Mouse (Mus musculus): ENCODE data around the gene Ip6k1.
A peak's percentile ranks its signal among the peaks of the same experiment; 100 is the strongest.

The Ip6k1 gene

DNA sequence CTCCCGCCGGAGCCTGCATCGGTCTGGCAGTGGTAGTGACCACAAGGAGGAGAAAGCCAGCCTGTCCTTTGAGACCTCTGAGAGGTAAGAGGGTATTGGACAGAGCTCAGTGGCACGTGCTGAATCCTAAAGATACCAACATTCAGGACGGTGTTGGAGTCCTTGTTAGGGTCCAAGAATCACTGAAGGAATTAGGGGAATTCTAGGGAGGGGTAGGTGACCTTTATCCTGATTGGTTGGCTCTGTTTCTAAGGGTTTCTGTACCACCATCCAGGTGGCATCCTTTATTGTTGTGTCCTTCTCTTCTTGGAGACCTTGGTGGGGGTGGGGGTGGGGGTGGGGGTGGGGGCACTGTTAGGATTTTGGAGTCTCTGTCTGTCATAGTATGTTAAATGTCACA, 29.8 kb downstream of the Ip6k1 start:
- no peak for DNase-seq (ENCODE audit: inconsistent ontology term)

GRCm38 (mm10) chr9:108035331-108036156, 33.2 kb downstream of the Ip6k1 start:
- DNase-seq (ENCODE audit: inconsistent ontology term): no peak

GRCm38 (mm10) chr9:108044751-108045492, 42.6 kb downstream of the Ip6k1 start:
- no peak for DNase-seq (ENCODE audit: inconsistent ontology term)

DNA sequence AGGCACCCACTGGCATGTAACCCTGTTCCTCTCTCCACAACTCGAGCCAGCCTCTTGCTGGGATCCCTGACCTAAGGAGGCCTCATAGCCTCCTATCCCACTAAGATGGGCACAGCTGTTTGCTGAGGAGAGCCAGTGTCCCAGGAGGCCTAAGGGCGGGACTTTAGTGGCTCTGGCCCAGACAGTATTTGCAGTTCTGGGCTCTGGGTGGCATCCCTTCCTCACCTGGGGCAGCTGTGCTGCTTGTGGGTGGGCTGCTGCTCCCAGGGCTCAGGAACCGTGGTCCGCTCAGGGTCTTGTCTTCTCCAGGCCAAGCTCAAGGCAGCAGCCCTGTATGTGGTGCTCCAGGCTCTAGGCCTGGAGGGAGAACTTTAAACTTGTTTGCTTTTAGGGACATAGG, 44.3 kb downstream of the Ip6k1 start:
- no peak for DNase-seq (ENCODE audit: inconsistent ontology term)

- DNase-seq (ENCODE audit: inconsistent ontology term): no peak
These were observed 45.6 kb downstream of the Ip6k1 start for GRCm38 (mm10) chr9:108047601-108048565.

- no peak for DNase-seq (ENCODE audit: inconsistent ontology term)
These were observed 46.3 kb downstream of the Ip6k1 start for GRCm38 (mm10) chr9:108048566-108048955.

DNA sequence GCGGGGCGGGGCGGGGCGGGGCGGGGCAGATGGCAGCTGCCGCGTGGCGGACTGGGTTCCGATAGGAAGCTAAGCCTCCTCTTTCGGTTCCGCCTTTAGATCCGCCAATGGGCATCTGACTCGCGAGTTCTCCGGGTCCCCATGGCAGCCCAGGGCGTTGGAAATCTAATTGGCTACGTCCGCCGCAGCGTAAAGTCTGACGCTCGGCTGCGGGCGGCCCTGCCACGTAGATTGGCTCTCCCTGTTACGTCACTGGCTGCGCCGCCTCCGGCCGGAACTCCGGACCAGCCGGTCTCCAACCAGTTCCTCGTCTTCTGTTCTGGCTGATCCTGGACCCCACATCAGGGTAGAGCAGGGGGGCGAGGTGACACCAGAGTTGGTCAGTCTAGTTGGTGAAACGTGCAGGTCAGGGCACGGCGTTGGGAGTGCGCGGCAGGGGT, 46.7 kb downstream of the Ip6k1 start, which contains the start of gene Gmppb:
Gene Gmppb, plus strand, starts transcription at position 227 of the 440 bp plus-strand sequence.
- DNase-seq (ENCODE audit: inconsistent ontology term): peak; percentile 99

- no peak for DNase-seq (ENCODE audit: inconsistent ontology term)
These were observed 47.4 kb downstream of the Ip6k1 start for GRCm38 (mm10) chr9:108049561-108050251.

GRCm38 (mm10) chr9:108051184-108051930, 49.1 kb downstream of the Ip6k1 start:
- DNase-seq (ENCODE audit: inconsistent ontology term): no peak

DNA sequence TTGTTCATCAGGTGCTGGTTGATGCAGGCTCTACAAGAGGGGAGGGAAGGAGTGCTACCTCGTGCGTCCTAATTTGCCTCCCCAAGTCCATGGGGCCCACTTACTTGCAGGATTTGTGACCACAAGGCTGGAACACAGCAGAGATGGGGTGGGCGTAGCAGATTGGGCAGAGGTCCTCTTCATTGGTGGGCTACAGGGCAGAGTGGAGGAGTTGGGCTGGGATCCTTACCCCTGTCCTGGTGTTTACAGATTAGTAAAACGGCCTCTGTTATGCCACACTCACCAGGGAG, 49.6 kb downstream of the Ip6k1 start:
- no peak for DNase-seq (ENCODE audit: inconsistent ontology term)

DNA sequence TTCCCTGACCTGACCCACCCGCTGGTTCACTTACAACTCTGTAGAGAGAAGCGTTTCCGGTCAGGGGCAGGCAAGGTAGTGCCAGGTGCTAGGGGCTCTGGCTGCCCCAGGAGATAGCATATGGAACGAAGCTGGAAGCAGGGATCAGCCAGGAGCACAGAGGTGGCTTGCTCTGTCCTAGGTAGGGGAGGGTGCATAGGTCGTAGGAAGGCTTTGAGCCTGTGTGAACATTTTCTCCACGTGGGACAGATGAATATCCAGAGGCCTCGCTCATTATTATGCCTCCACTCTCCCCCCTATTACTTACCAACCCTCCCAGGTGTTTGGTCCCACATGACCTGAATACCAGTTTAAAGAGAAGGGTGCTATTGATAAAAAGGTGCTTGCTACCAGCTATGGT, 50.1 kb downstream of the Ip6k1 start:
- DNase-seq (ENCODE audit: inconsistent ontology term): no peak

- peak; percentile 96 for DNase-seq (ENCODE audit: inconsistent ontology term)
These were observed 50.8 kb downstream of the Ip6k1 start, which contains the start of gene Amigo3 for GRCm38 (mm10) chr9:108052885-108053664. Gene Amigo3 (plus strand): TSS chr9:108053159.

GRCm38 (mm10) chr9:108053665-108054225, 51.4 kb downstream of the Ip6k1 start:
- DNase-seq (ENCODE audit: inconsistent ontology term): no peak

GRCm38 (mm10) chr9:108054331-108055040, 52.2 kb downstream of the Ip6k1 start:
- no peak for DNase-seq (ENCODE audit: inconsistent ontology term)

GRCm38 (mm10) chr9:108055061-108055460, 52.8 kb downstream of the Ip6k1 start:
- no peak for DNase-seq (ENCODE audit: inconsistent ontology term)

- no peak for DNase-seq (ENCODE audit: inconsistent ontology term)
These were observed 53.4 kb downstream of the Ip6k1 start for GRCm38 (mm10) chr9:108055661-108056237.

DNA sequence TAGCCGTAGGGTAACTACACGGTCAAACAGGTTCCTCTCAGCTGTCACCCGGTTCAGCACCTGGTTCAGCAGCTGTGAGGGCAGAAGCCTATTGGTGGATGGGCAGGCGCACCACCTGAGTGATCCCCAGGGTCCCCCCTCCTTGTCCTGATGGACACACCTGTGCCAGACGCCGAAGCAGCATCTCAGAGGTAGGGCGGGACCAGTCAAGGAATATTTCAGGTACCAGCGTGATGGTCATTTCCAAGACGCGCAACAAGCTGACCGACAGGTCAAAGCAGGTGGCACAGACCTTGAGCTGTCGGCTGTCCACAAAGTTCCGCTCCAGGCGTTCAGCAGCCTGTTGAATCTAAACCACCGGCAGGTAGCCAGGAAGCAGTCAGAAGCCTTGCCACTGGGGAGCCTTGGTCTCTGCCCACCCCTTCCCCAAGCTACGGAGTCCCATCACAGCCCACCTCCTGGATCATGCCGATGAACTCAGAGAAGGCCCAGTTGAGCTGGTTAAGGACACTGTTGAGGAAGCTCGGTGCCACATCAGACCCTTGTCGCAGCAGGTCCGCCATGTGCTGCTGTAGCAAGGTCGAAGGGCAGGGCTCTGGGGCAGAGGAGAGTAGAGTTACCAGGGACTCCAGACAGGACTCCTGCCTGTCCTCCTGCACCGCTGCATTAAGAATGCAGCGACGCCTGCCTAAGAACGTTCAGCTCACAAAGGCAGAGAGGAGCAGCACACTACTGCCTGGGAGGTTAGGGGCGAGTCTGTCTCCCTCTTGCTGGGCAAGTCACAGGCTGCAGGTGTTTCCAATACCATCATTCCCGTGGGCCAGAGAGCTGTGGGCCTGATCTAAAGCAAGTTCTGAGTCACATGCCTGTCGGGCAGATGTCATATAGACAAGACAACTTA, 54.3 kb downstream of the Ip6k1 start:
- no peak for DNase-seq (ENCODE audit: inconsistent ontology term)

- no peak for DNase-seq (ENCODE audit: inconsistent ontology term)
These were observed 54.9 kb downstream of the Ip6k1 start for GRCm38 (mm10) chr9:108057262-108057562.

All from Muller cell, postnatal 12 days (primary cell).